Mouse (Mus musculus) spleen, postnatal 14 days (tissue): ENCODE data around the gene Stat6.

Experiments used
- DNase-seq, 2 experiments: peaks; one replicate each; pipeline ENCODE4 v3.0.0; 2021 to 2022; ENCODE audit warnings: low spot score in 2 of 2

Gene Stat6

GRCm38 (mm10) chr10:127642772-127643552 lies at the start of gene Stat6:
TSS of gene Stat6 (plus strand) at chr10:127642986.
- DNase-seq = peak; percentile 66 to 78

DNA sequence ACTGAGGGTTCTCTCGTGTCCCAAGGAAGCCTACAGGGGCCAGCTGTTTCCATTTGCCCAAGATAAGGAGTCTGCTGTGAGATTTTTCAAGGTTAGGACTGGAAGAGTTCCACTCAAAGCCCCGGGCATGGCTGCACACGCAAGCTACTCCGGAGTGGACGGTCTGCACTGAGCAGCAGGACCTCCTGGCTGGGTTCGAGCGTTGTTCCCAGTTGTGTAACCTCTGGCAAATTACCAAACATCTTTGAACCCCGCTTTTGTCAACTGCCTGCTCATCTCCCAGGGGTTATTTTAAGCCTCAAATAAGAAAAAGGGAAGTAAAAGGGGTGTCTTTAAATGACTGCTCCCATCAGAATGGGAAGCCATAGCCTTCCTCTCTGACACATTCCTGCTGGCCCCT lies 48.4 kb upstream of the Stat6 start:
- no peak for DNase-seq

DNA sequence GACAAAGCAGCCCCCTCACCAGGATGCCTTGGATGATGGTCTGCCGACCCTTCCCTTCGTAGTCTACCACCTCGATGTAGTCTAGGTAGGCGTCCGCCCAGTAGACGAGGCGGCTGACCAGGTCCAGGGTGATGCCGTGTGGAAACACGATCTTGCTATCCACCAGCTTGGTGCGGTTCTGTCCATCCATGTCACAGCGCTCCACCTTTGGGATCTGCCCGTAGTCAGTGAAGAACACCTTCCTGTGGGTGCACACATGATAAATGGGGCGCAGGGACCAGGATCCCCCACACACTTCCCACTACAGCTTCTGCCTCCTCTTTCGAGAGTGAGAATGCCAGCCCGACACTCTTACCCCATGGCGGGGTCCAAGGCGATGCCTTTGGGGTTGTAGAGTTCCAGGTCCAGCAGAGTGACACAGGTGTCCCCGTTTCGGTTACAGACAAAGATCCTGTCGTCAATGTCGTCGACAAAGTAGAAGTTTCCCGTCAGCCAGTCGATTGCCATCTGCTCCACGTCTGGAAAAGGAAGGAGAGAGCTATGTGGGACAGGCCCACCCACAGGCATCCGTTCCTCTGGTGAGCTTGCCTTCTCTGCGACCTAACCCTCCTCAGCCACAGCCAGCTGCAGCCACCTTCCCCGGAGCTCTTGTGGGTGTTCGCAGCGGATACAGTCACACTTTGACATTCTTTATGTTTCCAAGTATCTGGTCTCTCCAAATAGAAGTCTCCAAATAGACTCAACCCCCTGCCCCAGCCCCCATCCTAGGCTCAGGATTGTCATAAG lies 47.7 kb upstream of the Stat6 start:
- no peak for DNase-seq

- no peak for DNase-seq
These were observed 46.4 kb upstream of the Stat6 start for GRCm38 (mm10) chr10:127596321-127596941.

GRCm38 (mm10) chr10:127597311-127597901 lies 45.4 kb upstream of the Stat6 start:
- DNase-seq = no peak

DNA sequence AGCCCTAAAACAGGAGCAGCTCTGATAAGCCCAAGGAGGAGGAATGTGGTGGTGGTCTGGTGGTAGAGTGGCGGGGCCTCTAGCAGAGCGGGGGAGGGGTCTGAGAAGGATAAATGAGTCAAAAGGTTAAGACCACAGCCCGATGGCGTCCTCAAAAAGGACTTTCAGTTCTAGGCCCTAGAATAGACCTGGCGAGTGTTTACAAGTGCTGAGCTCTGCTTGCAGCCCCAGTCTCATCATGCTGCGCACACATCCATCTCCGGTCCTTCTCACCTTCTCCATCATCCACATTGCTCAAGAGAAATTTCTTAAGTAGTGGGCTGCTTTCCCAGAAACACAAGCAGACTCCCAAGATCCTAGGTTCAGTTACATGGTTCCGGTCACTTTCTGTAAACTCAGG lies 44.2 kb upstream of the Stat6 start:
- DNase-seq = no peak

DNA sequence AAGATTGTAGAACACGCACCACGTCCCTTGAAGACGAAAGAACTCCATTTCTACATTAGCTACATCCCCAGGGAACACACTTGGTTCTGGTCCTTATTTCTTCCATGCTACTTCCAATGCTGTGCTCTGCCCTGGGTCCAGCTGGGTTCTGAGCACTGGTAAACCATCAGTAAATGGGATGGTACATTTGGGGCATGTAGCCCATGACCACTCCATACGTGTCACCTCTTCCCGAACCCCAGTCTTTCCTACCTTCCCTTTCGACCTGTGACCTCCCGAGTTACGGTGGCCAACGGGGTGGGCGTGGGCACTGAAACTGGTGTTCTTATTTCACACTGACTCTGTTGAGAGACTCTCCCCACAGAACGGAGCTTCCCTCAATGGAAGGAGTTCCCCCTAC lies 43.5 kb upstream of the Stat6 start:
- DNase-seq = no peak

DNA sequence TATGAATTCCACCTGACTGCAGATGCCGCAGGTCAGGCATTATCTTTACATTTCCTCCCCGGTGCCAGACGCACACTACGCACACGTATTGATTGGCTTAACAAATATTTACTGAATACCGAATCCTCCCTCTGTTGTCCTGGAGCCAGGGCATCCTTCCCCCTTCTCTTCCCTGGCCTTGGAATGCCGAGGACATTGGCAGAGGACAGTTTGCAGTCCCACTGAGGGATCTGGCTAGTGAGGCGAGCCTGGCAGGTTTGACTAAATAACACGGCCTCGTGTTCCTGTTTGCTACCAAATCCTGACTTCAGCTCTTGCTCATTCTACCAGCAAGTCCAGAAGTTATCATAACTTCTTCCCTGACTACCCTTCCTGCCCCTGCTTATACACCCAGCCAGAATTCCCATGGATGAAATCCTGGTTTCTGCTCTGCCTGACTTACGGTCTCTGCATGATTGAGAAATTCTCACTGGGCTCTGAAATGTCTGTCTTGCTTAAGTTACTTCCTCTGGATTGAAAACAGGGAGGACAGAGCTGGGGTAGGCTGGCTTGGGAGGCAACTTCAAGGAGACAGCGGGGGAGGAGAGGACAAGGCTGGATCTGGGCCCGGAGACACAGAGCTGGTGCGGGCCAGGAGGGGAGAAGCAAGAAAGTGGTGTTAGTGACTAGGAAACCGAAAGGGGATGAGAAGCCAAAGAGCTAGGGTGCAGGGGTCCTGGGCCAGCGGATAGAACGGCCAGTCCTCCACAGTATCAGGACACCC lies 42.8 kb upstream of the Stat6 start:
- DNase-seq = no peak

- DNase-seq = no peak
These were observed 40.6 kb upstream of the Stat6 start for GRCm38 (mm10) chr10:127602194-127602593.

GRCm38 (mm10) chr10:127603437-127604371 lies 39.1 kb upstream of the Stat6 start:
- DNase-seq = no peak

DNA sequence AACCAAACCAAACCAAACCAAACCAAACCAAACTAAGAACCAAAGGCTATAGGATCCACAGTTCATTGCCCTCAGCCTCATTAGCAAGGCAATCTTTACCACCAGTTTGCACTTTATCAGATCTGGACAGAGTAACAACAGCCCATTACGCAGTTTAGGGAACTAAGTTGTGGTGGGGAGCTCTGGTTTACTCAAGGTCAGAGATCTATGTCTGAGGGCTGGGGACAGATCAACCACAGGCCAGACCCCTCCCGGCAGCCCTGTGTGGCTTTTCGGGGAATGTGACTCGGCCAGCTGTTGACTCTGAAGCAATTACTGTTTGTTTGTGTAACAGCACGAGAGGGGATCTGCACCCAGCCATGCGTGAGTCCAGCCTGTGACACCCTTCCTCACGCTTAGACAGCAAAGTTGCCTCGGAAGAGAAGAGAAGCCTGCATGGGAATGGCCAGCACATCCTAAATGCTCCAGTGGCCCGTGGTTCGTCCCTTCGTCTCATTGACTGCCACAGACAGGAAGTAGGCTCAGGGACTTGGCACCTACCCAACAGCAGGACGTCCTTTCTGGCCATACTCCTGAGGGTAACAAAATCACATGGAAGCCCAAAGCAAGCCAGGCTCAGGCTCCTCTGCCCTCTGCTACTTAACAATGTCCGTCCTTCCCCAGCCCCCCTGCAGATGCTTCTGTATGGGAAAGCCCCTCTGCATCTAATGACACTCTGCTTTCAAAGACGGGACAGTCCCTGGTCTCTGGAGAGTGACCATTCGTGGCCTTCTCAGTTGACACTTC lies 38.1 kb upstream of the Stat6 start:
- no peak for DNase-seq

DNA sequence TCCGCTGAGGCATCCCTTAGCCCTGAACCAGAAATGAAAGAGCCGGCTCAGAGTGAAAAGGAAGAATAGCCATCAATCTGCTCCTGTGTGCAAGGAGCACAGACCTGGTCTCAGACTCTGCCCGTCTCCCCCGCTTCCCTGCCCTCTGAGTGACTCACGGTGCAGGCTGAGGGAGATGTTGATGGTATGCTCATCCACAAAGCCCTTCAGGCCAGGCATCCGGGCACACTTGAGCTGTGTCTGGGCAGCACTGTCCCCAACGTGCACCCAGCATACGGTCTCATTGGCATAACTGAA lies 37.6 kb upstream of the Stat6 start:
- DNase-seq = no peak

GRCm38 (mm10) chr10:127605756-127606155 lies 37.0 kb upstream of the Stat6 start:
- no peak for DNase-seq

DNA sequence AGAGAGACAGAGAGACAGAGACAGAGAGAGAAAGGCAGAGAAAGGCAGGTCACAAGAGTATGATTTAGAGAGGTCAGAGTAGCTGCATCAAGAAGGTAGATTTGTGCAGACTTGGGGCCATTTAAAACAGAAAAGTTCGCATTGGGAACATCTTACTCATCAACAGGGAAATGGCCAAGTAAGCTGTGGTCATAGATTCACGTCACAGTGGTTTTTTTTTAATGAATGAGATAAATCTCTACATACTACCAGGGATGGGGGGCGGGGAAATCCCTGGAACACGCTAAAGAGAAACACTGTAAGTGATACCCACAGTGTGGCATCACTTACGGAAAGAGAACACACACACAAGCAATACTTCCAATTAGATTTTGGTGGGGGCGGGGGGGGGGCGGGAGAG lies 35.7 kb upstream of the Stat6 start:
- no peak for DNase-seq

- DNase-seq = no peak
These were observed 33.2 kb upstream of the Stat6 start for GRCm38 (mm10) chr10:127609415-127610065.

DNA sequence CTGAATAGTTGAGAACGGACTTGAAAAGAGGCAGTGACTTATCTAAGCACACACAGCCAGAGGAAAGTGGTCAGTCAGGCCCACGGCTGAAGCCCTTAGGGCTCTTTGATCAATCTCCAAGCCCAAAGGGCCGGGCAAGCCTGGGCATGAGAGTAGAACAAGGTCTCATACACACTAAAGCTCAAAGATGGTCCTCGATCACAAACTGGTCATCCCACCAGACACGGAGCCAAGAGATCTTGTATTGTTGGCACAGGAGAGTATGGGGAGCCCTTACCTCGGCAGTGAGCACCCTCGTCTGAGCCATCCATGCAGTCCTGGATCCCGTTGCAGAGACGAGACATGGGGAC lies 32.7 kb upstream of the Stat6 start:
- no peak for DNase-seq

- DNase-seq = no peak
These were observed 30.6 kb upstream of the Stat6 start for GRCm38 (mm10) chr10:127612079-127612775.

DNA sequence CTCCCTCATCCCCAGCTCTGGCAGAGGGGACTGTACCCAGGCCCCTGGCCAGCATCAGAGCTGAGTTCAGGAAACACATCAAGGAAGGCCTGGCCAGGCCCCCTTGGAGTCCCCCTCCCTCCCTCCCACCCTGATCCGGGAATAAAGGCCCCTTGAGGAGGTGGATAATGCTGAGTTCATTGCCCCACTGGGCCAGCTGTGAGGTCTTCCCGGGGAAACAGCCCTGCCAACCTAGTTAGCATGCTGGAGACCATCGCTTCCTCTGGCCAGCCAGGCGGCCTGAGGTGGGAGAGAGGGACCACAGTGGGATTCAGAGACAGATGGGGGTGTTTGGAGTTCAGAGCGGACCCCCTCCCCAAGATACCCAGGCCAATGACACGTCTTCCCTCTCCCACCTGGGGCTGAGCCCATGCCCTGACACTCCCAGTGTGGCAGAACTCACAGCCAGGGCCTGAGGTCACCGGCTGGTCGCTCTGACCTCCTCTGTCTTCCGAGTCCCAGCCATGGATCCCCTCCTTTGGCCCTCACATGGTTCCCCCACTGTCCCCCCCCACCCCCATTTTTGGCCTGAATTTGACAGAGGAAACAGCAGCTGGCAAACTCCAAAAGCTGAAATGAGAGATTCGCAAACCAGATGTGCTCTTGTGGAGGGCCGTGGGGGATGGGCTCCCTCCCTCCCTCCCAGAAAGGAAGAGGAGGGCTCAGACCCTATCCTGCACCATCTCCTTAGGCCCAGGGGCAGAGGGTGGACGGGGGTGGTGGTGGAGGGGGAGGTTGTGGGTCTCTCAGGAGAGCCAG lies 28.4 kb upstream of the Stat6 start:
- DNase-seq = no peak
